Mouse (Mus musculus): ENCODE results near the gene Foxf1. TPM values are rescaled to one million over a fixed set of nuclear protein-coding genes. Genes with fewer than 3 reads are reported as not detected.

Foxf1 gene
- polyA plus RNA-seq, 1 experiment from 2014 or later, result 0.87 TPM

DNA sequence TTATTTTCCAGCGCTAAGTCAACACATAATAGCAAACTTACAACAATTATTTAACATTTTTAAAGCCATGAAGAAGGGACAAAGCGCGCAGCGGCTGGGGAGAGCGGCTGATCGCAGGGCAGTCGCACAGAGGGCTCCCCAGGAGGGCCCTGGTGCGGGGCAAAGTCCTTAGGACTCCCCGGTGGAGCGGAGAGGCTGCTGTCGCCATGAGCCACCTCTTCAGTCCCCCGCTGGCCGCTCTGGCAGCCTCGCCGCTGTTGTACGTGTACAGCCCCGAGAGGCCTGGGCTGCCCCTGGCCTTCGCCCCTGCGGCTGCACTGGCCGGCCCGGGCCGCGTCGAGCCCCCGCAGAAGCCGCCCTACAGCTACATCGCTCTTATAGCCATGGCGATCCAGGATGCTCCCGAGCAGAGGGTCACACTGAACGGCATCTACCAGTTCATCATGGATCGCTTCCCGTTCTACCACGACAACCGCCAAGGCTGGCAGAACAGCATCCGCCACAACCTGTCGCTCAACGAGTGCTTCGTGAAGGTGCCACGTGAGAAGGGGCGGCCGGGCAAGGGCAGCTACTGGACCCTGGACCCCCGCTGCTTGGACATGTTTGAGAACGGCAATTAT lies 43.7 kb downstream of the Foxf1 start, which contains the start of gene Foxl1:
TSS of gene Foxl1 (plus strand) at position 185 of the 620 bp plus-strand sequence.
- H3K9me3 ChIP-seq, result no peaks in the 10 kb centered on the region
- peaks cover 97% of the 10 kb centered on the region for H3K27me3 ChIP-seq
- H3K4me1 ChIP-seq, result peaks cover 20% of the 10 kb centered on the region
- WGBS, result under 1% methylated on average over 43 of the region's 43 CpGs
- H3K27ac ChIP-seq (replicated peaks), result no peak within 1 kb of the TSS
- no peak within 1 kb of the TSS for H3K9ac ChIP-seq (replicated peaks)
- no peaks in the 10 kb centered on the region for H3K36me3 ChIP-seq
- peak within 1 kb of the TSS; percentile 12 for H3K4me3 ChIP-seq
- no peak for ATAC-seq (replicated peaks)
- peak within 1 kb of the TSS; percentile 7; the same call in 1 of the 2 replicates for H3K4me2 ChIP-seq (replicated peaks)

DNA sequence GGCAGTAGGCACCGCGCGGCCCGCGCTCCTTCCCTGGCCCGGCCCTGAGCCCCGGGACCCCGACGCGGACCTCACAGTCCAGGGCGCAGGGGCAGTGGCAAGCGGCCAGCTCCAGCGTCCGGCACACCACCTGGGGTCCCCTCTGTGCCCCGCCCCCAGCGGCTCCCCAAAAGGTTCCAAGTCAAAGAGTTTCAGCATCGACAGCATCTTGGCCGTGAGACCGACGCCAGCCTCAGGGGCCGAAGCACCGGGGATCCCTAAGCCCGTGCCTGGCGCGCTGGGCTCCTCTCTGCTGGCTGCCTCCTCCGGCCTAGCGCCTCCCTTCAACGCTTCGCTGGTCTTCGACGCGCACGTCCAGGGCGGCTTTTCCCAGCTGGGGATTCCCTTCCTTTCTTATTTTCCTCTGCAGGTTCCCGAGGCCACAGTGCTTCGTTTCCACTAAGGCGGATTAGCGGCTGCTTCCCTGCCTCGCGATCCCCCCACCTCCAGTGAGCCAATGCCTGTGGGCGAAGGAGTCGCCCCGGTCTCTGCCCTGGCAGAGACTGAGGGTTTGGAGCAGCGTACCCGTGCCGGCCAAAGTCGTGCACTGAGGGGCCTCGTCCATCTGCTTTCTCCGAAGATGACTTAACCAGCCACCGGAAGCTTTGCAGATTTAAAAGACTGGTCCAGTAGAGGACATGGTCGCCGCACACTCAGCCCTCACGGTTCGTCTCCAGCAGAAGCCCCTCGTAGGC lies 44.5 kb downstream of the Foxf1 start:
- Histone ChIP-seq H3K4me2 (replicated peaks) (peak overlapping the region; percentile 7; the same call in 1 of the 2 replicates), H3K4me3 (peak overlapping the region; percentile 12), H3K9ac (replicated peaks) (no peak overlapping the region), H3K9me3 (no peaks in the 10 kb centered on the region), H3K27ac (replicated peaks) (no peak overlapping the region), H3K27me3 (peaks cover 90% of the 10 kb centered on the region), H3K4me1 (peaks cover 20% of the 10 kb centered on the region), H3K36me3 (no peaks in the 10 kb centered on the region)
- ATAC-seq (replicated peaks), result no peak
- WGBS, result 1% methylated on average over 55 of the region's 55 CpGs

GRCm38 (mm10) chr8:121129265-121129940 lies 45.2 kb downstream of the Foxf1 start:
- Histone ChIP-seq H3K27ac (replicated peaks) (no peak overlapping the region), H3K9me3 (no peaks in the 10 kb centered on the region), H3K4me2 (replicated peaks) (no peak overlapping the region), H3K4me1 (peaks cover 20% of the 10 kb centered on the region), H3K9ac (replicated peaks) (no peak overlapping the region), H3K36me3 (no peaks in the 10 kb centered on the region), H3K27me3 (peaks cover 87% of the 10 kb centered on the region), H3K4me3 (no peak overlapping the region)
- 12% methylated on average over 16 of the region's 16 CpGs for WGBS
- ATAC-seq (replicated peaks), result no peak

DNA sequence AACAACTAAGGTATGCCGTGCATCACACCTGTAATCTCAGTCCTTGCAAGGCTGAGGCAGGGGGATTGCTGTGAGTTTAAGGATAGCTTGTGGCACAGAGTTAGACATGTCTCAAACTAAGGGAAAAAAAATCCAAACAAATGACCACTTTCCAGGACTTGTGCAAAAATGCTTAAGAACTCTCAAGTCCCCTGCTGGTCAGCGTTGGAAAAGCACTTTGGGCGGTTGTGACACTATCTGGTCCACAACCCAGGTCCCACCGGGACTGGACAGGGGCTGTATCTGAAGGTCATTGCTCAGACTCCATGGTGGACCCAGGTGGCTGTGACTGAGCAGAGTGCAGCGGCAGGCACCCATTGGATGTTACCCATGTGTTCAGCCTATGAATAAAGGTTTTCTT lies 46.3 kb downstream of the Foxf1 start:
- Histone ChIP-seq H3K27ac (replicated peaks) (no peak overlapping the region), H3K27me3 (peaks cover 75% of the 10 kb centered on the region), H3K9me3 (no peaks in the 10 kb centered on the region), H3K4me3 (no peak overlapping the region), H3K36me3 (no peaks in the 10 kb centered on the region), H3K9ac (replicated peaks) (no peak overlapping the region), H3K4me1 (peaks cover 17% of the 10 kb centered on the region), H3K4me2 (replicated peaks) (no peak overlapping the region)
- WGBS, result 33% methylated on average over 5 of the region's 5 CpGs
- no peak for ATAC-seq (replicated peaks)

GRCm38 (mm10) chr8:121132961-121133513 lies 48.9 kb downstream of the Foxf1 start:
- H3K27me3 ChIP-seq, result peaks cover 50% of the 10 kb centered on the region
- 71% methylated on average over 5 of the region's 5 CpGs for WGBS
- H3K4me3 ChIP-seq, result no peak overlapping the region

GRCm38 (mm10) chr8:121134102-121134501 lies 49.9 kb downstream of the Foxf1 start:
- Histone ChIP-seq H3K27me3 (peaks cover 40% of the 10 kb centered on the region), H3K4me1 (peaks cover under 1% of the 10 kb centered on the region; the same call in 1 of the 2 replicates), H3K36me3 (no peaks in the 10 kb centered on the region), H3K9me3 (no peaks in the 10 kb centered on the region), H3K4me3 (no peak overlapping the region), H3K4me2 (replicated peaks) (no peak overlapping the region), H3K27ac (replicated peaks) (no peak overlapping the region), H3K9ac (replicated peaks) (no peak overlapping the region)
- ATAC-seq (replicated peaks), result no peak
- WGBS, result 86% methylated on average over 10 of the region's 10 CpGs

More at GRCm38 (mm10) chr8:121132961-121133513, 48.9 kb downstream of the Foxf1 start:
- ATAC-seq (replicated peaks), result no peak
- no peaks in the 10 kb centered on the region for H3K36me3 ChIP-seq
- H3K27ac ChIP-seq (replicated peaks), result no peak overlapping the region
- no peak overlapping the region for H3K4me2 ChIP-seq (replicated peaks)
- H3K4me1 ChIP-seq, result peaks cover 11% of the 10 kb centered on the region
- no peak overlapping the region for H3K9ac ChIP-seq (replicated peaks)
- no peaks in the 10 kb centered on the region for H3K9me3 ChIP-seq

DNA sequence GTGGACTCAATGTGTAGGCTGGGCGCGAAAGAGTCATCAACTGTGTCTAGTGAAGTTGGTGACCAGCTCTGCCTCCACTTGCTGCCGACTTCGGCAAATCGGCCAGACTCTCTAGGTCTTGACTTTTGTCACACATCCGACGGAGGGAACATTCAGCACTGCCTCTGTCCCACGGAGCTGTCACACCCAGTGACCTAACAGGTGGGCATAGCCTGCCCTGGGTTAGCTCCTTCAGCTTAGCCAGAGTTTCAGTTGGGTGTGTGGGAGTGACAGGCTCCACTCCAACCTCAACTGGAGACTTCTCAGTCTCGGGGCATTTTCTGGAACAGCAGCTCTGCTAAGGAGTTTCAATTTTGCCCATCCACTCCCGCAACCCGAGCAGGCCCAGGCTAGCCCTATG lies 50.3 kb downstream of the Foxf1 start:
- ATAC-seq (replicated peaks), result no peak
- Histone ChIP-seq H3K27me3 (peaks cover 36% of the 10 kb centered on the region), H3K36me3 (no peaks in the 10 kb centered on the region), H3K4me2 (replicated peaks) (no peak overlapping the region), H3K27ac (replicated peaks) (no peak overlapping the region), H3K4me3 (no peak overlapping the region), H3K9me3 (no peaks in the 10 kb centered on the region), H3K9ac (replicated peaks) (no peak overlapping the region), H3K4me1 (no peaks in the 10 kb centered on the region)
- 85% methylated on average over 11 of the region's 11 CpGs for WGBS

- H3K4me3 ChIP-seq, result no peak overlapping the region
- H3K36me3 ChIP-seq, result no peaks in the 10 kb centered on the region
- H3K4me1 ChIP-seq, result no peaks in the 10 kb centered on the region
- ATAC-seq (replicated peaks), result no peak
- no peak overlapping the region for H3K9ac ChIP-seq (replicated peaks)
- H3K27ac ChIP-seq (replicated peaks), result no peak overlapping the region
- 94% methylated on average over 6 of the region's 6 CpGs for WGBS
- peaks cover 14% of the 10 kb centered on the region for H3K27me3 ChIP-seq
- H3K9me3 ChIP-seq, result no peaks in the 10 kb centered on the region
- H3K4me2 ChIP-seq (replicated peaks), result no peak overlapping the region
Measured at GRCm38 (mm10) chr8:121136856-121137255, 52.7 kb downstream of the Foxf1 start.

Small RNA genes lying within 50 kb of the gene (microRNA-seq; reads per million reads assigned to microRNA genes)
- not detected for gene Gm27530

Other genes with a start within 250 kb of the Foxf1 start
- gene Mthfsd, start 24.0 kb downstream of the Foxf1 start, polyA plus RNA-seq (2015; fragmentation: Nextera tagmentation; extraction: Ambion mirVana), result 49.8 and 55.4 TPM in 2 replicates
- gene Foxc2, start 31.8 kb downstream of the Foxf1 start, polyA plus RNA-seq (2015; fragmentation: Nextera tagmentation; extraction: Ambion mirVana), result 1.6 and 2.0 TPM in 2 replicates
- 0.10 and 0.18 TPM in 2 replicates for gene Foxl1, start 43.6 kb downstream of the Foxf1 start, polyA plus RNA-seq (2015; fragmentation: Nextera tagmentation; extraction: Ambion mirVana)

Data from forebrain, embryonic 15.5 days (tissue).